Comparison of ENCODE assay signal across 12 mouse cellular contexts in the genomic region with DNA sequence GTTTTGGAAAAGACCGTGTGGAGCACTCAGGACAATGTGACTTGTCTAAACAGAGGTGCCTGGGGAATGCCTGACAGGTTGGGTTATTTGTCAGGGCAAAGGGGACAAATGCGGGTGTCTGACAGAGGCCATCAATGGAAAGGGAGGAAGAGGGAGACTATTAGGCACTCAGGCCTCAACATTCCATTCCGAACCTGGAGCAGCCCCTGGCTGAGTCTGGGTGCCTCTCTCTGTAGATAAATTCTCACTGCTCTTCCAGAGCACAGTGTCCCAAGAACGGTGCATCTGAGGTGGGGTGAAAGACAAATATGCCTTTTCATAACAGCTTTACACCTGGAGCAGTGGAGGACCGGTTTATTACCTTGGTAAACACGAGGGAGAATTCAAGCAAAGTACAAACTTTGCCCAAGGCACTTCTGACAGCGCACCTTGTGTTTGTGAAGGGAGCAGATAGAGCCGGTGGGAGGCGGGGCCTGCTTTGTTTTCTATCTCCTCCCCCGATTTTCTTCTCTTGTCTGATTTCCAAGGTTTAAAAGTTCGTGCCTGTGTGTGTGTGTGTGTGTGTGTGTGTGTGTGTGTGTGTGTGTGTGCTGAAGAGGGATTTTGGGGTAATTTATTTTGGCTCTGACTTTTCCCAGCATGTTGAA.
DNase-seq lines count a peak whose midpoint lies in the region; ATAC-seq and TF ChIP-seq lines count a peak whose summit lies in the region.
"Had no signal": no experiment of that assay in that cellular context is flagged by ENCODE, and none has a peak within 500 bp of the region (broad histone marks: within the 10 kb centered on the region; RNA-seq: fewer than 3 reads in every experiment).

No protein-coding gene starts in this region.

- no peak for TF ChIP-seq CTCF in lung, adult 2 months (IDR thresholded peaks at IDR 0.05; ENCODE audit: insufficient read depth, low read length)
- no peak for TF ChIP-seq CTCF in midbrain, postnatal 0 days (IDR thresholded peaks at IDR 0.05)

- no peaks in the 10 kb centered on the region for H3K36me3 ChIP-seq in kidney, embryonic 15.5 days
- H3K36me3 ChIP-seq in midbrain, postnatal 0 days (ENCODE audit: insufficient read depth, low read length) = no peaks in the 10 kb centered on the region

- no peak overlapping the region for H3K9ac ChIP-seq in kidney, embryonic 15.5 days
- no peak overlapping the region for H3K9ac ChIP-seq in midbrain, postnatal 0 days (replicated peaks; ENCODE audit: low read length, poor library complexity, severe bottlenecking)
- H3K9ac ChIP-seq: forebrain, embryonic 13.5 days; liver, embryonic 14.5 days had no signal

- DNase-seq in adrenal gland, adult 2 months = peak; percentile 15
- no peak for DNase-seq in adrenal gland, adult 8-10 months
- peak; percentile 84 for DNase-seq in adipocyte (ENCODE audit: low spot score)
- peak; percentile 31 for DNase-seq in lung, adult 2 months
- DNase-seq in gastrocnemius, postnatal 25 days = no peak
- no peak for DNase-seq in midbrain, postnatal 0 days (ENCODE audit: low spot score)
- DNase-seq in ovary, postnatal 14 days (ENCODE audit: low spot score) = no peak
- DNase-seq: heart, postnatal 4 days had no signal

- no peaks in the 10 kb centered on the region for H3K9me3 ChIP-seq in kidney, embryonic 15.5 days (replicated peaks)
- no peaks in the 10 kb centered on the region for H3K9me3 ChIP-seq in midbrain, postnatal 0 days (ENCODE audit: low read length)
- H3K9me3 ChIP-seq: forebrain, embryonic 13.5 days had no signal

- H3K4me1 ChIP-seq in kidney, embryonic 15.5 days = peaks cover 24% of the 10 kb centered on the region
- peaks cover 4% of the 10 kb centered on the region for H3K4me1 ChIP-seq in lung, adult 2 months (ENCODE audit: control insufficient read depth, insufficient read depth, low read length)
- no peaks in the 10 kb centered on the region for H3K4me1 ChIP-seq in midbrain, postnatal 0 days (ENCODE audit: insufficient read depth, low read length)
- H3K4me1 ChIP-seq: forebrain, embryonic 13.5 days had no signal

- peak; percentile 11; the same call in 1 of the 2 replicates for ATAC-seq in kidney, embryonic 15.5 days (replicated peaks; ENCODE audit: low FRiP score)
- ATAC-seq in midbrain, postnatal 0 days (ENCODE audit: low FRiP score) = no peak
- ATAC-seq: forebrain, embryonic 13.5 days; Patski had no signal

- H3K4me3 ChIP-seq in kidney, embryonic 15.5 days (replicated peaks) = no peak overlapping the region
- H3K4me3 ChIP-seq in lung, adult 2 months (replicated peaks; ENCODE audit: extremely low read depth, low read depth, low read length) = no peak overlapping the region
- H3K4me3 ChIP-seq in midbrain, postnatal 0 days (ENCODE audit: low read depth, low read length) = no peak overlapping the region
- H3K4me3 ChIP-seq: forebrain, embryonic 13.5 days had no signal

- H3K27me3 ChIP-seq in kidney, embryonic 15.5 days = no peaks in the 10 kb centered on the region
- no peaks in the 10 kb centered on the region for H3K27me3 ChIP-seq in midbrain, postnatal 0 days (ENCODE audit: insufficient read depth, low read length)
- H3K27me3 ChIP-seq: forebrain, embryonic 13.5 days; Patski had no signal

- 25% methylated on average over 11 of the region's 11 CpGs for WGBS in kidney, embryonic 15.5 days
- WGBS in lung, adult 2 months = 35% methylated on average over 11 of the region's 11 CpGs
- 46% methylated on average over 11 of the region's 11 CpGs for WGBS in midbrain, postnatal 0 days

- TF ChIP-seq POLR2A in lung, adult 2 months (IDR thresholded peaks at IDR 0.05; ENCODE audit: borderline replicate concordance, extremely low read depth, low read depth, low read length) = no peak

- H3K4me2 ChIP-seq in kidney, embryonic 15.5 days = no peak overlapping the region
- no peak overlapping the region for H3K4me2 ChIP-seq in midbrain, postnatal 0 days (ENCODE audit: low read depth, low read length, poor library complexity, severe bottlenecking)
- H3K4me2 ChIP-seq: forebrain, embryonic 13.5 days had no signal

- no peak overlapping the region for H3K27ac ChIP-seq in kidney, embryonic 15.5 days
- H3K27ac ChIP-seq in midbrain, postnatal 0 days (ENCODE audit: low read depth, low read length) = no peak overlapping the region
- H3K27ac ChIP-seq: forebrain, embryonic 13.5 days; liver, embryonic 14.5 days had no signal

Comparison
In these comparisons a context has a peak if more than half of its experiments do, and no peak if none do; other contexts are left out.
1. DNase-seq: peak in adrenal gland, adult 2 months (single experiment), adipocyte (single experiment) and lung, adult 2 months (single experiment); none in adrenal gland, adult 8-10 months (single experiment), gastrocnemius, postnatal 25 days (single experiment), midbrain, postnatal 0 days (single experiment) and ovary, postnatal 14 days (single experiment).